Mouse (Mus musculus): ENCODE measurements around the gene Gm17387. TPM values are rescaled to one million over a fixed set of nuclear protein-coding genes. Genes with fewer than 3 reads are reported as not detected.

Gm17387 gene
- polyA plus RNA-seq, 1 experiment = not detected

GRCm38 (mm10) chr7:141055785-141056184 is 26.9 kb downstream of the Gm17387 start:
- no peak for TF ChIP-seq GATA1 (IDR thresholded peaks at IDR 0.05; ENCODE audit: low read length)

- TF ChIP-seq GATA1 (IDR thresholded peaks at IDR 0.05; ENCODE audit: low read length) = no peak
Measured at GRCm38 (mm10) chr7:141056976-141057375, 28.0 kb downstream of the Gm17387 start.

GRCm38 (mm10) chr7:141057541-141057940 is 28.6 kb downstream of the Gm17387 start:
- TF ChIP-seq GATA1 (IDR thresholded peaks at IDR 0.05; ENCODE audit: low read length) = no peak

GRCm38 (mm10) chr7:141058601-141059341 is 29.8 kb downstream of the Gm17387 start:
- TF ChIP-seq GATA1 (IDR thresholded peaks at IDR 0.05; ENCODE audit: low read length) = no peak

GRCm38 (mm10) chr7:141059929-141060328 is 31.0 kb downstream of the Gm17387 start:
- TF ChIP-seq GATA1 (IDR thresholded peaks at IDR 0.05; ENCODE audit: low read length) = no peak

- no peak for TF ChIP-seq GATA1 (IDR thresholded peaks at IDR 0.05; ENCODE audit: low read length)
Measured at GRCm38 (mm10) chr7:141060426-141061242, 31.7 kb downstream of the Gm17387 start, which contains the start of gene B4galnt4. TSS of gene B4galnt4 (plus strand) at chr7:141061104.

GRCm38 (mm10) chr7:141061269-141061692 is 32.4 kb downstream of the Gm17387 start:
- no peak for TF ChIP-seq GATA1 (IDR thresholded peaks at IDR 0.05; ENCODE audit: low read length)

GRCm38 (mm10) chr7:141062525-141062924 is 33.6 kb downstream of the Gm17387 start:
- no peak for TF ChIP-seq GATA1 (IDR thresholded peaks at IDR 0.05; ENCODE audit: low read length)

GRCm38 (mm10) chr7:141063353-141063752 is 34.4 kb downstream of the Gm17387 start:
- no peak for TF ChIP-seq GATA1 (IDR thresholded peaks at IDR 0.05; ENCODE audit: low read length)

- TF ChIP-seq GATA1 (IDR thresholded peaks at IDR 0.05; ENCODE audit: low read length) = no peak
Measured at GRCm38 (mm10) chr7:141064175-141064574, 35.2 kb downstream of the Gm17387 start.

GRCm38 (mm10) chr7:141064576-141064975 is 35.6 kb downstream of the Gm17387 start:
- no peak for TF ChIP-seq GATA1 (IDR thresholded peaks at IDR 0.05; ENCODE audit: low read length)

GRCm38 (mm10) chr7:141068351-141068750 is 39.4 kb downstream of the Gm17387 start:
- TF ChIP-seq GATA1 (IDR thresholded peaks at IDR 0.05; ENCODE audit: low read length) = no peak

- TF ChIP-seq GATA1 (IDR thresholded peaks at IDR 0.05; ENCODE audit: low read length) = no peak
Measured at GRCm38 (mm10) chr7:141070058-141070862, 41.3 kb downstream of the Gm17387 start.

- TF ChIP-seq GATA1 (IDR thresholded peaks at IDR 0.05; ENCODE audit: low read length) = no peak
Measured at GRCm38 (mm10) chr7:141072017-141072745, 43.2 kb downstream of the Gm17387 start.

GRCm38 (mm10) chr7:141073782-141074181 is 44.9 kb downstream of the Gm17387 start:
- no peak for TF ChIP-seq GATA1 (IDR thresholded peaks at IDR 0.05; ENCODE audit: low read length)
